Mouse (Mus musculus) stomach, postnatal 0 days (tissue): ENCODE measurements around the gene Hp.

Experiments
- CTCF ChIP-seq: IDR thresholded peaks from 2 replicates; pipeline ENCODE4 v1.5.1; 2016; ENCODE audit warnings: antibody characterized with exemption, low read depth, mild to moderate bottlenecking, moderate library complexity
- EP300 ChIP-seq: optimal IDR thresholded peaks from 2 replicates; pipeline ENCODE3; 2016; ENCODE audit warnings: antibody characterized with exemption

DNA sequence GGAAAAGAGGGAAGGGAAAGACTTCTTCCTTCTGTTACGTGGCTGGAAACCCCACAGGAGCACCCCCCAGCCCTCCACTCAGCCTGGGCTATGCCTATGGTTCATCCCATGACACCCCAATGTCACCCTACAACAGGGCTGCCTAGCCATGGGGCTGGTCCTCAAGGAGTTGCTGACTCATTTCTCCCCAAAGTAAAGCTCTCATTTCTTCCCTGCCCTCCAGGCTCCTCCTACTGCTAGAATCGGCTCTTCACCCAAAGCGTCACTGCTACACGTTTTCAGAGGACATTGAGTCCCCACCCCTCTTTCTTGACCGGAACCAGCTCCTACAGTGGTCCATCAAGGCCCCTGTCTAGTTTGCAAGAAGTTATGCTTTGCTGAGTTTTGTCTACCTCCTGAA lies 36.8 kb downstream of the Hp start:
- TF ChIP-seq CTCF (no peak), EP300 (no peak)
